Mouse (Mus musculus) lung, adult 2 months (tissue): ENCODE results near the gene Golph3.

ENCODE experiments used
- CTCF ChIP-seq: fragments of 200-500 bp; IDR thresholded peaks from 2 replicates; pipeline ENCODE4 v1.5.1; 2011; ENCODE audit warnings: mild to moderate bottlenecking, low read length, control low read depth; ENCODE audit not compliant: insufficient read depth
- POLR2A ChIP-seq: fragments of 200-500 bp; IDR thresholded peaks from 2 replicates; pipeline ENCODE4 v1.6.1; 2011; ENCODE audit warnings: low read depth, mild to moderate bottlenecking, control low read depth, low read length, borderline replicate concordance; ENCODE audit errors: extremely low read depth

DNA sequence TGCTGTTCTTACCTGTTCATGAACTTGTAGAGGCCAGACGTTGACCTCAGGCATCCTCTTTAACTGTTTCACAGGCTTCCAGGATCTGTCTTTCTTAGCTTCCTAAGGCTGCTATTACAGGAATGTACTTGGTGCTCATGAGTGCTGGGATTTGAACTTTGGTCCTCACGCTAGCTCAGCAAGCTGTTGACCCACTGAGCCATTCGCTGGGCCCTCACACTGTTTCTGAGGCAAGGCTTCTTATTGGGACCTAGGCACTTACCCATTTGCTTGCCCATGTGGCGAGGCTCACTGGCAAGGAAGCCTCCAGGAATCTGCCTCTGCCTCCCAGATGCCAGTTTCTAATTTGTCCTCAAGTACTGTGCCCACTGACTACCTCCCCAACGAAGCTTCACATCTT lies 1.4 kb upstream of the Golph3 start:
- TF ChIP-seq POLR2A (no peak), CTCF (no peak)
